Mouse (Mus musculus) brain, adult 2 months (tissue): Measurements from ENCODE around the gene Ring1.
A peak's percentile ranks its signal among the peaks of the same experiment; 100 is the strongest.

ENCODE experiments used
- DNase-seq: peaks from one replicate; pipeline ENCODE4 v3.0.0; 2011; ENCODE audit warnings: low read depth, low spot score

Ring1 gene

GRCm38 (mm10) chr17:33994959-33995358, 29.5 kb downstream of the Ring1 start:
- no peak for DNase-seq

- peak; percentile 89 for DNase-seq
Measured at GRCm38 (mm10) chr17:33991788-33992664, 32.5 kb downstream of the Ring1 start.

GRCm38 (mm10) chr17:33982136-33982535, 42.3 kb downstream of the Ring1 start:
- DNase-seq: peak; percentile 63

GRCm38 (mm10) chr17:33981192-33981909, 43.1 kb downstream of the Ring1 start:
- DNase-seq: peak; percentile 99

GRCm38 (mm10) chr17:33980181-33981035, 44.1 kb downstream of the Ring1 start:
- peak; percentile 32 for DNase-seq

GRCm38 (mm10) chr17:33979512-33980050, 44.9 kb downstream of the Ring1 start:
- no peak for DNase-seq

GRCm38 (mm10) chr17:33978631-33979031, 45.8 kb downstream of the Ring1 start:
- peak; percentile 98 for DNase-seq

- DNase-seq: no peak
Measured at GRCm38 (mm10) chr17:33977861-33978557, 46.5 kb downstream of the Ring1 start.

GRCm38 (mm10) chr17:33973572-33973971, 50.9 kb downstream of the Ring1 start:
- DNase-seq: no peak

GRCm38 (mm10) chr17:33972691-33973090, 51.8 kb downstream of the Ring1 start:
- DNase-seq: no peak
